Mouse (Mus musculus): ENCODE results near the gene Pdss1. TPM values are rescaled to one million over a fixed set of nuclear protein-coding genes. Genes with fewer than 3 reads are reported as not detected.
"Not testable (repeated sequence)": the region's sequence is repeated elsewhere in the genome, so short reads cannot be mapped to it uniquely, and the experiment has no call there.

The Pdss1 gene
- polyA plus RNA-seq, 1 experiment from 2014 or later = 19.9 TPM

GRCm38 (mm10) chr2:22880726-22881125 is 14.6 kb upstream of the Pdss1 start:
- 87% methylated on average over 3 of the region's 3 CpGs for WGBS
- not testable (repeated sequence) for ATAC-seq (ENCODE audit: insufficient number of reproducible peaks, insufficient read depth, low FRiP score, low TSS enrichment, low read depth); H3K9ac ChIP-seq (replicated peaks); H3K27me3 ChIP-seq; H3K4me1 ChIP-seq (replicated peaks); H3K4me2 ChIP-seq; H3K9me3 ChIP-seq; H3K36me3 ChIP-seq; H3K4me3 ChIP-seq (replicated peaks); H3K27ac ChIP-seq

- Histone ChIP-seq H3K4me2 (peak overlapping the region; percentile 87), H3K27ac (peak overlapping the region; percentile 20; the same call in 1 of the 2 replicates), H3K4me3 (replicated peaks) (peak overlapping the region; percentile 76), H3K27me3 (no peaks in the 10 kb centered on the region), H3K36me3 (no peaks in the 10 kb centered on the region), H3K9ac (replicated peaks) (peak overlapping the region; percentile 67), H3K4me1 (replicated peaks) (no peaks in the 10 kb centered on the region), H3K9me3 (no peaks in the 10 kb centered on the region)
- 25% methylated on average over 9 of the region's 9 CpGs for WGBS
- ATAC-seq (ENCODE audit: insufficient number of reproducible peaks, insufficient read depth, low FRiP score, low TSS enrichment, low read depth) = peak; percentile 7; the same call in 1 of the 2 replicates
Measured at GRCm38 (mm10) chr2:22894932-22895281, 415 bp upstream of the Pdss1 start.

- Histone ChIP-seq H3K9ac (replicated peaks) (no peak overlapping the region), H3K36me3 (peaks cover 47% of the 10 kb centered on the region), H3K27ac (no peak overlapping the region), H3K4me3 (replicated peaks) (no peak overlapping the region), H3K4me2 (no peak overlapping the region), H3K9me3 (no peaks in the 10 kb centered on the region), H3K4me1 (replicated peaks) (no peaks in the 10 kb centered on the region), H3K27me3 (no peaks in the 10 kb centered on the region)
- no peak for ATAC-seq (ENCODE audit: insufficient number of reproducible peaks, insufficient read depth, low FRiP score, low TSS enrichment, low read depth)
- 89% methylated on average over 3 of the region's 3 CpGs for WGBS
Measured at GRCm38 (mm10) chr2:22903947-22904346, 8.6 kb downstream of the Pdss1 start.

- Histone ChIP-seq H3K4me3 (replicated peaks) (no peak overlapping the region), H3K9me3 (no peaks in the 10 kb centered on the region), H3K27me3 (no peaks in the 10 kb centered on the region), H3K36me3 (peaks cover 30% of the 10 kb centered on the region; the same call in 1 of the 2 replicates), H3K4me1 (replicated peaks) (no peaks in the 10 kb centered on the region), H3K27ac (no peak overlapping the region), H3K9ac (replicated peaks) (no peak overlapping the region), H3K4me2 (no peak overlapping the region)
- 89% methylated on average over 3 of the region's 3 CpGs for WGBS
- ATAC-seq (ENCODE audit: insufficient number of reproducible peaks, insufficient read depth, low FRiP score, low TSS enrichment, low read depth) = no peak
Measured at GRCm38 (mm10) chr2:22914421-22914820, 19.1 kb downstream of the Pdss1 start.

- Histone ChIP-seq H3K4me2 (no peak overlapping the region), H3K27ac (no peak overlapping the region), H3K9me3 (no peaks in the 10 kb centered on the region), H3K4me3 (replicated peaks) (no peak overlapping the region), H3K9ac (replicated peaks) (no peak overlapping the region), H3K27me3 (no peaks in the 10 kb centered on the region), H3K36me3 (peaks cover 25% of the 10 kb centered on the region; the same call in 1 of the 2 replicates), H3K4me1 (replicated peaks) (no peaks in the 10 kb centered on the region)
- WGBS = 88% methylated on average over 2 of the region's 2 CpGs
- ATAC-seq (ENCODE audit: insufficient number of reproducible peaks, insufficient read depth, low FRiP score, low TSS enrichment, low read depth) = no peak
Measured at GRCm38 (mm10) chr2:22918651-22919050, 23.3 kb downstream of the Pdss1 start.

- H3K36me3 ChIP-seq; ATAC-seq (ENCODE audit: insufficient number of reproducible peaks, insufficient read depth, low FRiP score, low TSS enrichment, low read depth); H3K4me2 ChIP-seq; H3K27me3 ChIP-seq; H3K9ac ChIP-seq (replicated peaks); H3K27ac ChIP-seq; H3K4me3 ChIP-seq (replicated peaks); H3K9me3 ChIP-seq; H3K4me1 ChIP-seq (replicated peaks): not testable (repeated sequence)
- WGBS = 87% methylated on average over 3 of the region's 3 CpGs
Measured at GRCm38 (mm10) chr2:22925911-22926310, 30.6 kb downstream of the Pdss1 start.

- Histone ChIP-seq H3K27ac (no peak overlapping the region), H3K9me3 (no peaks in the 10 kb centered on the region), H3K9ac (replicated peaks) (no peak overlapping the region), H3K4me3 (replicated peaks) (no peak overlapping the region), H3K4me1 (replicated peaks) (no peaks in the 10 kb centered on the region), H3K27me3 (no peaks in the 10 kb centered on the region), H3K4me2 (no peak overlapping the region), H3K36me3 (peaks cover 5% of the 10 kb centered on the region)
- no peak for ATAC-seq (ENCODE audit: insufficient number of reproducible peaks, insufficient read depth, low FRiP score, low TSS enrichment, low read depth)
- WGBS = 77% methylated on average over 2 of the region's 2 CpGs
Measured at GRCm38 (mm10) chr2:22928259-22928658, 32.9 kb downstream of the Pdss1 start.

- Histone ChIP-seq H3K36me3 (peaks cover 9% of the 10 kb centered on the region), H3K4me2 (no peak overlapping the region), H3K27ac (no peak overlapping the region), H3K27me3 (no peaks in the 10 kb centered on the region), H3K4me3 (replicated peaks) (no peak overlapping the region), H3K9ac (replicated peaks) (no peak overlapping the region), H3K9me3 (no peaks in the 10 kb centered on the region), H3K4me1 (replicated peaks) (no peaks in the 10 kb centered on the region)
- 77% methylated on average over 1 of the region's 1 CpGs for WGBS
- ATAC-seq (ENCODE audit: insufficient number of reproducible peaks, insufficient read depth, low FRiP score, low TSS enrichment, low read depth) = no peak
Measured at GRCm38 (mm10) chr2:22933556-22933955, 38.2 kb downstream of the Pdss1 start.

- no peak overlapping the region for H3K4me3 ChIP-seq (replicated peaks)
- no peak overlapping the region for H3K4me2 ChIP-seq
- whole genome bisulfite sequencing = 57% methylated on average over 4 of the region's 4 CpGs
- no peak overlapping the region for H3K27ac ChIP-seq
- H3K9ac ChIP-seq (replicated peaks) = no peak overlapping the region
- H3K9me3 ChIP-seq = no peaks in the 10 kb centered on the region
- H3K4me1 ChIP-seq (replicated peaks) = no peaks in the 10 kb centered on the region
- no peak for ATAC-seq (ENCODE audit: insufficient number of reproducible peaks, insufficient read depth, low FRiP score, low TSS enrichment, low read depth)
- no peaks in the 10 kb centered on the region for H3K27me3 ChIP-seq
- peaks cover 11% of the 10 kb centered on the region; the same call in 1 of the 2 replicates for H3K36me3 ChIP-seq
Measured at GRCm38 (mm10) chr2:22949956-22950355, 54.6 kb downstream of the Pdss1 start.

GRCm38 (mm10) chr2:22954278-22954677 is 59.0 kb downstream of the Pdss1 start:
- WGBS = 90% methylated on average over 4 of the region's 4 CpGs

GRCm38 (mm10) chr2:22955914-22956313 is 60.6 kb downstream of the Pdss1 start:
- H3K4me1 ChIP-seq (replicated peaks) = no peaks in the 10 kb centered on the region
- H3K4me2 ChIP-seq = no peak overlapping the region
- WGBS = 94% methylated on average over 5 of the region's 5 CpGs
- H3K9me3 ChIP-seq = no peaks in the 10 kb centered on the region
- no peak overlapping the region for H3K9ac ChIP-seq (replicated peaks)
- H3K27ac ChIP-seq = no peak overlapping the region
- no peaks in the 10 kb centered on the region for H3K27me3 ChIP-seq
- no peak overlapping the region for H3K4me3 ChIP-seq (replicated peaks)
- ATAC-seq (ENCODE audit: insufficient number of reproducible peaks, insufficient read depth, low FRiP score, low TSS enrichment, low read depth) = no peak
- H3K36me3 ChIP-seq = peaks cover 9% of the 10 kb centered on the region; the same call in 1 of the 2 replicates

More at GRCm38 (mm10) chr2:22954278-22954677, 59.0 kb downstream of the Pdss1 start:
- Histone ChIP-seq H3K4me3 (replicated peaks) (no peak overlapping the region), H3K36me3 (peaks cover 5% of the 10 kb centered on the region; the same call in 1 of the 2 replicates), H3K27ac (no peak overlapping the region), H3K4me1 (replicated peaks) (no peaks in the 10 kb centered on the region), H3K27me3 (no peaks in the 10 kb centered on the region), H3K9me3 (no peaks in the 10 kb centered on the region), H3K9ac (replicated peaks) (no peak overlapping the region), H3K4me2 (no peak overlapping the region)
- no peak for ATAC-seq (ENCODE audit: insufficient number of reproducible peaks, insufficient read depth, low FRiP score, low TSS enrichment, low read depth)

GRCm38 (mm10) chr2:22957415-22957814 is 62.1 kb downstream of the Pdss1 start:
- no peak for ATAC-seq (ENCODE audit: insufficient number of reproducible peaks, insufficient read depth, low FRiP score, low TSS enrichment, low read depth)
- no peak overlapping the region for H3K4me3 ChIP-seq (replicated peaks)
- H3K4me1 ChIP-seq (replicated peaks) = no peaks in the 10 kb centered on the region
- no peaks in the 10 kb centered on the region for H3K9me3 ChIP-seq
- 79% methylated on average over 1 of the region's 1 CpGs for WGBS
- no peak overlapping the region for H3K4me2 ChIP-seq
- peaks cover 9% of the 10 kb centered on the region; the same call in 1 of the 2 replicates for H3K36me3 ChIP-seq
- H3K27ac ChIP-seq = no peak overlapping the region
- no peaks in the 10 kb centered on the region for H3K27me3 ChIP-seq
- no peak overlapping the region for H3K9ac ChIP-seq (replicated peaks)

Measured in limb, embryonic 12.5 days (tissue).